Mouse (Mus musculus) urinary bladder, adult 18-20 months (tissue): ENCODE results near the gene Ppp1r11.

Source experiments
- DNase-seq, 2 experiments: peaks; one replicate each; pipeline ENCODE4 v3.0.0; 2022; ENCODE audit warnings: low spot score in 2 of 2, mixed read lengths in 2 of 2

Gene Ppp1r11

DNA sequence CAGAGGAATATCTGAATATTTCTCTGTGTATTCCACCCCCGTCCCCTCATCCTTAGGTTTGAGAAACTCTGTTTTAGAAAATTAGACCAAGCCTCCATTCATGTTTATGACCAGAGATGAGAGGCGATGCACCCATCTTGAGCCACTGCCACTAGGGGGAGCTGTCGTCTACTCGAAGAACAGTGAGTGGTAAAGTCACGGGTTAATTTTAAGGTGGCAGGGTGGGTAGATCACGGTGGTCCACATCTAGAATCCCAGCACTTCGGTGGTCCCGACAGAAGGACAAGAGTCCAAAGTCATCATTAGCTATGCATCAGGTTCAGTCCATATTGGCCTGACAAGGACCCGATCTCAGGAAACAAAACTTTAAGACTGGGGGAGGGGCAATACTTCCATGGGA is 36.5 kb downstream of the Ppp1r11 start:
- peak in 1 of 2 experiments; percentile 55 for DNase-seq

DNA sequence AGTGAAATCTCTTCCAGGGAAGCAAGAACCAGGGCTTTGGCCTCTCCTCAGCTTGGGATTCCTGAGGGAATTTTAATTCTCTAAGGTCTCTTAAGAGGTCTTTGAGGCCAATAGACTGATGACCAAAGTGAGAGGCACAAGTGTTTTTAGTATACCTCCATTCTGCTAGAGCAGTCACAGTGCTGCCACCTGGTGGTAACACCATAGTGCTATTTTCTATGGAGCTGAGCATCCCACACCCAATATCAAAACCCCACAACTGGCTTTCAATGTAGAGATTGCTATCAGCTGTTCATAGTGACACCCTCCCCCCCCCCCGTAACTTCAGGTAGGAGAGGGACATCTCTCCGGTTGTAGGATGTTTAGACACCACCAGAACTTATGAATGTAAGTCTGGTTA is 37.4 kb downstream of the Ppp1r11 start:
- peak; percentile 35 to 50 for DNase-seq

DNA sequence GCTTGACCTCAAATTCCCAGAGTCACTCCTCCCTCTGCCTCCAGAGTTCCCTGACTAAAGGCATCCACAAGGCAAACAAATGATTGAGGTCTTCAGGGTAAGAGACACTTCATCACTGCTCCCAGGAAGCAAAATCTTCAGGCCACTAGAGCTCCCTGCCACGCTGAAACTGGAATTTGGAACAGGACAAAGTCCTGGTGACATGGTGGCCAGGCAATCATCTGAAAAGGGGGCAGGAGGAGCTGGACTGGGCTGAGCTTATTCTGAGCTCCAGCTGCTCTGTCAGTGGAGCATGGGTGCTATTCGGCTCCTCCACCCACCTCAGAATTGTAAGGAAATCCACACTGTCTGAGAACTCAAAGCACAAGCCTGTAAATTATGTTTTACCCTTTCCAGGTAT is 39.5 kb downstream of the Ppp1r11 start:
- DNase-seq = no peak

DNA sequence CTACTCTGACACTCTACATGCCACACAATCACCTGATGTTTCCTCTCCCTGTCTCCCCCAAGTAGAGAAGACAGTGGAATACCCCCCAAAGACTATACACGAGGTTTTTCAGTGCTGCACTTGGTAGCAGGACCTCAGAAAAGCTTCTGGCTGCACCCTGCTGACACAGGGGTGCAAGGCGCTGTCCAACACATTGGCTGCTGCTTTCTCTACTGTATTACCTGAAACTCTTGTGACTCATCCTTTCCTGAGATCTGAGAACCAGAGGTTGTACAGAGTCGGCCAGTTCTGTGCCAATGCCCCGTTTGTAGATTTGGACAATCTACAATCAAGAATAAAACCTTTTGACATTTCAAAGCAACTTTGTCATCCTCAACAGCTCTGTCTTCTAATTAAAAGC is 41.7 kb downstream of the Ppp1r11 start:
- no peak for DNase-seq

DNA sequence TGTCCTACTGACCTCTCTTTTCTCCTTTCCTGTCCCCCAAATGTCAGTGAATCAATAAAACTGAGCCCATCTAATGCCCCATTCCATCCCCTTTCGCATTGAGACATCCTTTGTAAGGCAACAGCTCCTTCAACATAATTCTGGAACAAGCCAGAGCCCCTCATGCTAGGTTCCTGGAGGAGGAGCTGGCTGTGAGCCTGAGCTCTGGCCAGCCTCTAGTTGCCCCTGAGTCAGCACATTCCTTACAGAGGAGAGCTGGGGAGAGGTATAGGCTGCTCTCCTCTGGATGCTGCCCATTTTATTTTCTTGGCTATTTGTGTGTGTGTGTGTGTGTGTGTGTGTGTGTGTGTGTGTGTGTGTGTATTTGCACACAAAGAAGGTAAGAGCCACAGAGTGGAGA is 43.3 kb downstream of the Ppp1r11 start:
- no peak for DNase-seq

DNA sequence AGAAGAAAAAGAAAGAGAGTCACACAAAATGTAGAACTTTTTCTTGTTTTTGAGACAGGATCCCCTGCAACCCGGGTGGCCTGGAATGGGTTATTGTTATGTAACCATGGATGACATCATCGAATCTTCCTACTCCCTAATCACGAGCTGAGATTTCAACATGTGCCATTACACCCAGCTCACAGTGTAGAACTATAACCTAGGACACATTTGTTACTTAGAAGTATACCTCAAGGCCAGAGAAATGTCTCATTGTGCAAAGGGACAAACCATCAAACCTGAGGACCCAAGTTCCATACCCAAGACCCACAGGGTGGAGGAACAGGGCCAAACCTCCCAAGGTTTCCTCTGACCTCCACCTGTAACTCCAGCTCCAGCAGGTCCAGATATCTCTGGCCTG is 47.9 kb downstream of the Ppp1r11 start:
- DNase-seq = no peak

DNA sequence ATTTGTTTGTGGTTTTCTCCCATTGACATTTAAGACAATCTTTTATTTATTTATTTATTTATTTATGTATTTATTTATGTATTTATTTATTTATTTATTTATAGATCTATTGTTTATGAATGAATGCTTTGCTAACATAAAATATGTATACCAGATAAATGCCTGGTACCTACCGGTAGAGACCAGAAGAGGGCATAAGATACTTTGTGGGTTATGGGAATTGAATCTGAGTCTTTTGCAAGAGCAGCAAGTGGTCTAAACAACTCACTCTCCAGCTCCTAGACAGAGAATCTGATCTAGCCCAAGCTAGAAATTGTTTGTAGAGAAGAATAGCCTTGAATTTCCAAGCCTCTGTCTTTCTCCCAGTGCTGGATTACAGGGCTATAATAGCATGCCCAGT is 50.9 kb downstream of the Ppp1r11 start:
- no peak for DNase-seq

DNA sequence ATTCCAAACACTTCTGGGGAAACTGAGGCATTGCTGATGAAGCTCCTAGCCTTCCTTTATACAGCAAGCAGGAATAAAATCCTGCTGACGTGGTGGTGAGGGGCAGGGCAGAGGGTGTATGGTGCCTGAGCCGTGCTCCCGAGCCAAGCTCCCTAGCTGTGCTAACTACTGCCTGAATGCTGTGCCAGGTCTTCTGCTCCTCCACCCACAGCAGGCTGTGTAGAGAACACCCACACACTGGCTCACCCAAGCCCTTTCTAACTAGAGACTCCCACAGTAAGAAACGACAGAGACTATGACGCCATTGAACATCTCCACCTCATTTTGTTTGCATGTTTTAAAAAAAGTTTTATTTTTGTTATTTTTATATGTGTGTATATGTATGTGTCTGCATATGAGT is 51.5 kb downstream of the Ppp1r11 start:
- DNase-seq = no peak

DNA sequence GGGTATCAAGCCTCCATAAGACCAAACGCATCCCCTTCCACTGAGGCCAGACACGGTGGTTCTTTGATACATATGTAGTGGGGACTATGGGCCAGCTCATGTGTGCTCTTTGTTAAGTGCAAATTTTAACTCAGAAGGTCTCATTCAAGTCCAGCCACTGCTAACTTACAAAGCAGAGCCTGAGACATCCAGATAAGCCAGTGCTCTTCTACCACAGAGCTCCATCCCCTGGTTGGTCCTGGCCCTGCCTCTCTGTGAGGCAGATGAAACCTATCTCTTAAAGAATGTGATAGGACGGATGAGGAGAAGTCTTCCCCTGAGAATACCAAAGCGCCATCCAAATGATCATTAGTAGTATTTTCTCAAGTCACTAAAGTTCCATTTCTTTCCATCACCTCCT is 52.2 kb downstream of the Ppp1r11 start:
- DNase-seq = no peak
